Mouse (Mus musculus): ENCODE data around the gene Lrif1. TPM values are rescaled to one million over a fixed set of nuclear protein-coding genes. Genes with fewer than 3 reads are reported as not detected.
"Not testable (repeated sequence)": the region's sequence is repeated elsewhere in the genome, so short reads cannot be mapped to it uniquely, and the experiment has no call there.

The Lrif1 gene
- 16.0 and 19.3 TPM in 2 replicates for polyA plus RNA-seq (2014; fragmentation: Nextera tagmentation; extraction: Ambion mirVana)

GRCm38 (mm10) chr3:106684830-106685229 lies at the start of gene Lrif1:
TSS of gene Lrif1 (plus strand) at chr3:106684987.
- Histone ChIP-seq H3K4me3 (ENCODE audit: low read depth, low read length) (peak within 1 kb of the TSS; percentile 51), H3K9ac (ENCODE audit: low read depth, low read length) (peak within 1 kb of the TSS; percentile 70), H3K27ac (ENCODE audit: low read depth, low read length) (peak within 1 kb of the TSS; percentile 3; the same call in 1 of the 2 replicates), H3K36me3 (ENCODE audit: control insufficient read depth, insufficient read depth, low read length) (no peaks in the 10 kb centered on the region), H3K27me3 (ENCODE audit: control insufficient read depth, insufficient read depth, low read length) (no peaks in the 10 kb centered on the region), H3K9me3 (replicated peaks; ENCODE audit: control insufficient read depth, low read length) (no peaks in the 10 kb centered on the region), H3K4me1 (ENCODE audit: control insufficient read depth, insufficient read depth, low read length) (no peaks in the 10 kb centered on the region), H3K4me2 (peak within 1 kb of the TSS; percentile 64)
- 1% methylated on average over 20 of the region's 20 CpGs for WGBS (ENCODE audit: insufficient replicate concordance)
- peak; percentile 84 for ATAC-seq (replicated peaks; ENCODE audit: insufficient number of reproducible peaks, low FRiP score, low TSS enrichment)

- 62% methylated on average over 14 of the region's 14 CpGs for WGBS (ENCODE audit: insufficient replicate concordance)
- not testable (repeated sequence) for H3K9me3 ChIP-seq (replicated peaks; ENCODE audit: control insufficient read depth, low read length); H3K27me3 ChIP-seq (ENCODE audit: control insufficient read depth, insufficient read depth, low read length); H3K4me2 ChIP-seq; H3K4me3 ChIP-seq (ENCODE audit: low read depth, low read length); ATAC-seq (replicated peaks; ENCODE audit: insufficient number of reproducible peaks, low FRiP score, low TSS enrichment); H3K36me3 ChIP-seq (ENCODE audit: control insufficient read depth, insufficient read depth, low read length); H3K9ac ChIP-seq (ENCODE audit: low read depth, low read length); H3K4me1 ChIP-seq (ENCODE audit: control insufficient read depth, insufficient read depth, low read length); H3K27ac ChIP-seq (ENCODE audit: low read depth, low read length)
These were observed 12.0 kb upstream of the Lrif1 start for GRCm38 (mm10) chr3:106672811-106673210.

- no peaks in the 10 kb centered on the region for H3K36me3 ChIP-seq (ENCODE audit: control insufficient read depth, insufficient read depth, low read length)
- no peak overlapping the region; the same call in 1 of the 2 replicates for H3K9ac ChIP-seq (ENCODE audit: low read depth, low read length)
- 36% methylated on average over 1 of the region's 1 CpGs for WGBS (ENCODE audit: insufficient replicate concordance)
- H3K27me3 ChIP-seq (ENCODE audit: control insufficient read depth, insufficient read depth, low read length): no peaks in the 10 kb centered on the region
- H3K4me3 ChIP-seq (ENCODE audit: low read depth, low read length): peak overlapping the region; percentile 51
- H3K4me1 ChIP-seq (ENCODE audit: control insufficient read depth, insufficient read depth, low read length): no peaks in the 10 kb centered on the region
- peak overlapping the region; percentile 64 for H3K4me2 ChIP-seq
- no peaks in the 10 kb centered on the region for H3K9me3 ChIP-seq (replicated peaks; ENCODE audit: control insufficient read depth, low read length)
- H3K27ac ChIP-seq (ENCODE audit: low read depth, low read length): no peak overlapping the region
- ATAC-seq (replicated peaks; ENCODE audit: insufficient number of reproducible peaks, low FRiP score, low TSS enrichment): no peak
These were observed 594 bp downstream of the Lrif1 start for GRCm38 (mm10) chr3:106685381-106685780.

- Histone ChIP-seq H3K4me3 (ENCODE audit: low read depth, low read length) (peak overlapping the region; percentile 74), H3K27ac (ENCODE audit: low read depth, low read length) (peak overlapping the region; percentile 98), H3K27me3 (ENCODE audit: control insufficient read depth, insufficient read depth, low read length) (no peaks in the 10 kb centered on the region), H3K4me2 (peak overlapping the region; percentile 68), H3K4me1 (ENCODE audit: control insufficient read depth, insufficient read depth, low read length) (no peaks in the 10 kb centered on the region), H3K9me3 (replicated peaks; ENCODE audit: control insufficient read depth, low read length) (no peaks in the 10 kb centered on the region), H3K36me3 (ENCODE audit: control insufficient read depth, insufficient read depth, low read length) (no peaks in the 10 kb centered on the region), H3K9ac (ENCODE audit: low read depth, low read length) (peak overlapping the region; percentile 75)
- ATAC-seq (replicated peaks; ENCODE audit: insufficient number of reproducible peaks, low FRiP score, low TSS enrichment): peak; percentile 99
- WGBS (ENCODE audit: insufficient replicate concordance): 2% methylated on average over 31 of the region's 31 CpGs
These were observed 36.7 kb downstream of the Lrif1 start for GRCm38 (mm10) chr3:106721397-106722027.

- Histone ChIP-seq H3K9me3 (replicated peaks; ENCODE audit: control insufficient read depth, low read length) (no peaks in the 10 kb centered on the region), H3K9ac (ENCODE audit: low read depth, low read length) (peak overlapping the region; percentile 75), H3K27me3 (ENCODE audit: control insufficient read depth, insufficient read depth, low read length) (no peaks in the 10 kb centered on the region), H3K4me1 (ENCODE audit: control insufficient read depth, insufficient read depth, low read length) (no peaks in the 10 kb centered on the region), H3K4me3 (ENCODE audit: low read depth, low read length) (peak overlapping the region; percentile 74), H3K27ac (ENCODE audit: low read depth, low read length) (peak overlapping the region; percentile 98), H3K36me3 (ENCODE audit: control insufficient read depth, insufficient read depth, low read length) (no peaks in the 10 kb centered on the region), H3K4me2 (peak overlapping the region; percentile 68)
- peak; percentile 94 for ATAC-seq (replicated peaks; ENCODE audit: insufficient number of reproducible peaks, low FRiP score, low TSS enrichment)
- WGBS (ENCODE audit: insufficient replicate concordance): 1% methylated on average over 33 of the region's 33 CpGs
These were observed 37.5 kb downstream of the Lrif1 start for GRCm38 (mm10) chr3:106722028-106722945.

GRCm38 (mm10) chr3:106755898-106756297 lies 71.1 kb downstream of the Lrif1 start:
- 56% methylated on average over 1 of the region's 1 CpGs for WGBS (ENCODE audit: insufficient replicate concordance)
- Histone ChIP-seq H3K4me3 (ENCODE audit: low read depth, low read length) (no peak overlapping the region), H3K36me3 (ENCODE audit: control insufficient read depth, insufficient read depth, low read length) (no peaks in the 10 kb centered on the region), H3K27ac (ENCODE audit: low read depth, low read length) (no peak overlapping the region), H3K4me2 (no peak overlapping the region), H3K4me1 (ENCODE audit: control insufficient read depth, insufficient read depth, low read length) (no peaks in the 10 kb centered on the region), H3K27me3 (ENCODE audit: control insufficient read depth, insufficient read depth, low read length) (no peaks in the 10 kb centered on the region), H3K9ac (ENCODE audit: low read depth, low read length) (no peak overlapping the region), H3K9me3 (replicated peaks; ENCODE audit: control insufficient read depth, low read length) (no peaks in the 10 kb centered on the region)
- ATAC-seq (replicated peaks; ENCODE audit: insufficient number of reproducible peaks, low FRiP score, low TSS enrichment): no peak

- H3K4me2 ChIP-seq: no peak overlapping the region
- H3K9ac ChIP-seq (ENCODE audit: low read depth, low read length): no peak overlapping the region
- 87% methylated on average over 1 of the region's 1 CpGs for WGBS (ENCODE audit: insufficient replicate concordance)
- H3K4me3 ChIP-seq (ENCODE audit: low read depth, low read length): no peak overlapping the region
- no peak for ATAC-seq (replicated peaks; ENCODE audit: insufficient number of reproducible peaks, low FRiP score, low TSS enrichment)
- no peaks in the 10 kb centered on the region for H3K9me3 ChIP-seq (replicated peaks; ENCODE audit: control insufficient read depth, low read length)
- H3K4me1 ChIP-seq (ENCODE audit: control insufficient read depth, insufficient read depth, low read length): no peaks in the 10 kb centered on the region
- H3K27me3 ChIP-seq (ENCODE audit: control insufficient read depth, insufficient read depth, low read length): no peaks in the 10 kb centered on the region
- no peak overlapping the region for H3K27ac ChIP-seq (ENCODE audit: low read depth, low read length)
- no peaks in the 10 kb centered on the region for H3K36me3 ChIP-seq (ENCODE audit: control insufficient read depth, insufficient read depth, low read length)
These were observed 87.0 kb downstream of the Lrif1 start for GRCm38 (mm10) chr3:106771834-106772233.

- Histone ChIP-seq H3K27me3 (ENCODE audit: control insufficient read depth, insufficient read depth, low read length) (no peaks in the 10 kb centered on the region), H3K9me3 (replicated peaks; ENCODE audit: control insufficient read depth, low read length) (no peaks in the 10 kb centered on the region), H3K4me1 (ENCODE audit: control insufficient read depth, insufficient read depth, low read length) (no peaks in the 10 kb centered on the region), H3K4me2 (no peak overlapping the region), H3K36me3 (ENCODE audit: control insufficient read depth, insufficient read depth, low read length) (no peaks in the 10 kb centered on the region), H3K27ac (ENCODE audit: low read depth, low read length) (no peak overlapping the region), H3K9ac (ENCODE audit: low read depth, low read length) (no peak overlapping the region), H3K4me3 (ENCODE audit: low read depth, low read length) (no peak overlapping the region)
- WGBS (ENCODE audit: insufficient replicate concordance): 64% methylated on average over 3 of the region's 3 CpGs
- no peak for ATAC-seq (replicated peaks; ENCODE audit: insufficient number of reproducible peaks, low FRiP score, low TSS enrichment)
These were observed 100.3 kb downstream of the Lrif1 start for GRCm38 (mm10) chr3:106785130-106785529.

All from heart, embryonic 11.5 days (tissue).